Mouse (Mus musculus) hindbrain, embryonic 14.5 days (tissue): ENCODE data around the gene Fam69a. TPM values are rescaled to one million over a fixed set of nuclear protein-coding genes. Genes with fewer than 3 reads are reported as not detected.

Experiments
- ATAC-seq: fragments of 200-750 bp; cut with Nextera tagmentation; 2 replicates; pipeline ENCODE4 v1.8.0; 2017; ENCODE audit warnings: moderate number of reproducible peaks, mild to moderate bottlenecking, moderate TSS enrichment, moderate library complexity; ENCODE audit not compliant: low FRiP score
- DNase-seq: peaks from one replicate; pipeline ENCODE4 v3.0.0-alpha.2; 2015; ENCODE audit warnings: low spot score
- H3K27ac ChIP-seq: fragments of 300-500 bp; sonication (generic); 2 replicates; pipeline ENCODE4 v1.5.1; 2014; ENCODE audit warnings: mild to moderate bottlenecking, moderate library complexity
- H3K27me3 ChIP-seq: fragments of 300-500 bp; sonication (generic); 2 replicates; pipeline ENCODE4 v1.6.1; 2014; ENCODE audit warnings: mild to moderate bottlenecking, low read length, mixed read lengths; ENCODE audit not compliant: control insufficient read depth, insufficient read depth
- H3K36me3 ChIP-seq: fragments of 300-500 bp; sonication (generic); replicated peaks from 2 replicates; pipeline ENCODE4 v1.6.1; 2014; ENCODE audit not compliant: control insufficient read depth, insufficient read depth
- H3K4me1 ChIP-seq: fragments of 300-500 bp; sonication (generic); replicated peaks from 2 replicates; pipeline ENCODE4 v1.6.1; 2014; ENCODE audit warnings: antibody characterized with exemption, low read length, mixed read lengths; ENCODE audit not compliant: control insufficient read depth, insufficient read depth
- H3K4me2 ChIP-seq: fragments of 300-500 bp; sonication (generic); replicated peaks from 2 replicates; pipeline ENCODE4 v1.6.1; 2014; ENCODE audit warnings: mild to moderate bottlenecking, moderate library complexity
- H3K4me3 ChIP-seq: fragments of 300-500 bp; sonication (generic); replicated peaks from 2 replicates; pipeline ENCODE4 v1.5.1; 2014; ENCODE audit warnings: mild to moderate bottlenecking, low read length
- H3K9ac ChIP-seq: fragments of 300-500 bp; sonication (generic); 2 replicates; pipeline ENCODE4 v1.6.1; 2014
- H3K9me3 ChIP-seq: fragments of 300-500 bp; sonication (generic); 2 replicates; pipeline ENCODE4 v1.6.1; 2016; ENCODE audit warnings: low read length; ENCODE audit not compliant: control insufficient read depth
- WGBS: fragments of 180-500 bp; shearing (Covaris S2); extraction: QIAGEN DNeasy Blood & Tissue Kit; methylation state at CpG from one replicate; pipeline ENCODE4 v1.1.7; 2014; 5-methylcytosine and 5-hydroxymethylcytosine counted together
- polyA plus RNA-seq: library from polyadenylated mRNA; unstranded; fragments of >200 nt; fragmentation: Nextera tagmentation; extraction: Ambion mirVana; gene quantifications from 2 replicates; pipeline ENCODE4 v1.2.1, GENCODE M21; 2014

Gene Fam69a
- polyA plus RNA-seq, 1 experiment from 2014 or later: 68.0 TPM

- peak overlapping the region; percentile 92 for H3K27ac ChIP-seq
- H3K4me1 ChIP-seq: peaks cover 16% of the 10 kb centered on the region
- ATAC-seq: no peak
- 23% methylated on average over 5 of the region's 5 CpGs for WGBS
- peak overlapping the region; percentile 82 for H3K9ac ChIP-seq
- H3K4me3 ChIP-seq: peak overlapping the region; percentile 76
- H3K4me2 ChIP-seq: peak overlapping the region; percentile 60
- no peaks in the 10 kb centered on the region for H3K9me3 ChIP-seq
- no peak for DNase-seq
- no peaks in the 10 kb centered on the region for H3K27me3 ChIP-seq
- no peaks in the 10 kb centered on the region for H3K36me3 ChIP-seq
Measured at GRCm38 (mm10) chr5:107987835-107988251, 958 bp upstream of the Fam69a start.

GRCm38 (mm10) chr5:107986255-107986966 lies 474 bp downstream of the Fam69a start:
- peak; percentile 40 for ATAC-seq
- no peaks in the 10 kb centered on the region for H3K9me3 ChIP-seq
- peak; percentile 68 for DNase-seq
- H3K4me1 ChIP-seq: peaks cover 16% of the 10 kb centered on the region
- H3K27ac ChIP-seq: peak overlapping the region; percentile 92
- H3K9ac ChIP-seq: peak overlapping the region; percentile 82
- peak overlapping the region; percentile 76 for H3K4me3 ChIP-seq
- no peaks in the 10 kb centered on the region for H3K27me3 ChIP-seq
- WGBS: under 1% methylated on average over 50 of the region's 54 CpGs
- no peaks in the 10 kb centered on the region for H3K36me3 ChIP-seq
- H3K4me2 ChIP-seq: peak overlapping the region; percentile 60

GRCm38 (mm10) chr5:107983946-107984345 lies 2.9 kb downstream of the Fam69a start:
- Histone ChIP-seq H3K4me1 (peaks cover 16% of the 10 kb centered on the region), H3K9ac (no peak overlapping the region), H3K4me3 (no peak overlapping the region), H3K9me3 (no peaks in the 10 kb centered on the region), H3K36me3 (no peaks in the 10 kb centered on the region), H3K4me2 (no peak overlapping the region), H3K27me3 (no peaks in the 10 kb centered on the region), H3K27ac (no peak overlapping the region)
- WGBS: 96% methylated on average over 5 of the region's 5 CpGs
- DNase-seq (no peak), ATAC-seq (no peak)

GRCm38 (mm10) chr5:107982016-107982415 lies 4.9 kb downstream of the Fam69a start:
- no peak overlapping the region for H3K9ac ChIP-seq
- 85% methylated on average over 3 of the region's 3 CpGs for WGBS
- H3K4me3 ChIP-seq: no peak overlapping the region
- DNase-seq: no peak
- ATAC-seq: no peak
- H3K36me3 ChIP-seq: no peaks in the 10 kb centered on the region
- H3K27ac ChIP-seq: no peak overlapping the region
- H3K9me3 ChIP-seq: no peaks in the 10 kb centered on the region
- H3K27me3 ChIP-seq: no peaks in the 10 kb centered on the region
- peaks cover 10% of the 10 kb centered on the region for H3K4me1 ChIP-seq
- no peak overlapping the region for H3K4me2 ChIP-seq

- Histone ChIP-seq H3K36me3 (no peaks in the 10 kb centered on the region), H3K27ac (no peak overlapping the region), H3K9me3 (no peaks in the 10 kb centered on the region), H3K27me3 (no peaks in the 10 kb centered on the region), H3K4me3 (no peak overlapping the region), H3K4me1 (0 out of 2 replicates have a peak, but pooled peaks cover under 1% of the 10 kb centered on the region), H3K4me2 (no peak overlapping the region), H3K9ac (no peak overlapping the region)
- ATAC-seq (no peak), DNase-seq (no peak)
- WGBS: 81% methylated on average over 1 of the region's 1 CpGs
Measured at GRCm38 (mm10) chr5:107979901-107980300, 7.0 kb downstream of the Fam69a start.

- no peak overlapping the region for H3K4me3 ChIP-seq
Measured at GRCm38 (mm10) chr5:107978289-107979035, 8.4 kb downstream of the Fam69a start.

GRCm38 (mm10) chr5:107977640-107978288 lies 9.1 kb downstream of the Fam69a start:
- H3K27me3 ChIP-seq: no peaks in the 10 kb centered on the region
- H3K9me3 ChIP-seq: no peaks in the 10 kb centered on the region
- H3K27ac ChIP-seq: no peak overlapping the region
- DNase-seq (no peak), ATAC-seq (no peak)
- H3K4me3 ChIP-seq: no peak overlapping the region
- no peaks in the 10 kb centered on the region for H3K36me3 ChIP-seq
- 84% methylated on average over 3 of the region's 3 CpGs for whole genome bisulfite sequencing
- H3K4me2 ChIP-seq: no peak overlapping the region
- no peaks in the 10 kb centered on the region for H3K4me1 ChIP-seq
- H3K9ac ChIP-seq: no peak overlapping the region

More at GRCm38 (mm10) chr5:107978289-107979035, 8.4 kb downstream of the Fam69a start:
- Histone ChIP-seq H3K9me3 (no peaks in the 10 kb centered on the region), H3K4me1 (no peaks in the 10 kb centered on the region), H3K27me3 (no peaks in the 10 kb centered on the region), H3K4me2 (no peak overlapping the region), H3K27ac (no peak overlapping the region), H3K9ac (no peak overlapping the region), H3K36me3 (no peaks in the 10 kb centered on the region)
- no peak for DNase-seq
- 87% methylated on average over 6 of the region's 6 CpGs for WGBS
- ATAC-seq: no peak

GRCm38 (mm10) chr5:107973310-107973709 lies 13.6 kb downstream of the Fam69a start:
- Histone ChIP-seq H3K9me3 (no peaks in the 10 kb centered on the region), H3K4me1 (no peaks in the 10 kb centered on the region), H3K9ac (no peak overlapping the region), H3K4me2 (no peak overlapping the region), H3K36me3 (no peaks in the 10 kb centered on the region), H3K4me3 (no peak overlapping the region), H3K27ac (no peak overlapping the region), H3K27me3 (no peaks in the 10 kb centered on the region)
- no peak for ATAC-seq
- no peak for DNase-seq
- 79% methylated on average over 2 of the region's 2 CpGs for WGBS
